Mouse (Mus musculus): Measurements from ENCODE around the gene Ppm1f. TPM values are rescaled to one million over a fixed set of nuclear protein-coding genes. Genes with fewer than 3 reads are reported as not detected.
"Not testable (repeated sequence)": the region's sequence is repeated elsewhere in the genome, so short reads cannot be mapped to it uniquely, and the experiment has no call there.

Ppm1f gene
- polyA plus RNA-seq, 1 experiment from 2014 or later, result 28.2 TPM

DNA sequence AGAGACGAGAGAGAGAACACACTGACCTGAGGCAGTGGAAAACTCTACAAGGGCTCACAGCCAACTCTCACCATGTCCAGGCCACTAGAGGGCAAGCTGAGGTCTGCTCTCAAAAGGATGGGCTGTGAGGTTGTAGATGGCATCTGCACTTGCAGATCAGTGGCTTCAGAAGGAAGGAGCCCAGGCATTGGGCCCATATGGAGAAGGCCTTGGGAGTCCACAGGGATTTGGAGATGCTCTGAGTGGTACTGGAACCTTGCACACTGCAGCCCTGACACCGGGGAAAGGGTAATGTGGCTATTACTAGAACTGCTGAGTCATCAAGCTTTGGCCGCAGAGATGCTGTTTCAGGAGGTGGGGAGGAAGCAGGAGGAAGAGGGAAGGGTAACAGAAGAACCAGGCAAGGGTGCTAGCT is 24.8 kb downstream of the Ppm1f start:
- no peaks in the 10 kb centered on the region for H3K9me3 ChIP-seq
- no peaks in the 10 kb centered on the region for H3K27me3 ChIP-seq
- H3K4me3 ChIP-seq, result no peak overlapping the region
- H3K4me2 ChIP-seq, result no peak overlapping the region
- WGBS, result 74% methylated on average over 3 of the region's 3 CpGs
- H3K27ac ChIP-seq, result no peak overlapping the region
- no peak for ATAC-seq (ENCODE audit: low FRiP score)
- no peak overlapping the region for H3K9ac ChIP-seq
- no peaks in the 10 kb centered on the region for H3K4me1 ChIP-seq (replicated peaks)
- H3K36me3 ChIP-seq, result peaks cover 98% of the 10 kb centered on the region

DNA sequence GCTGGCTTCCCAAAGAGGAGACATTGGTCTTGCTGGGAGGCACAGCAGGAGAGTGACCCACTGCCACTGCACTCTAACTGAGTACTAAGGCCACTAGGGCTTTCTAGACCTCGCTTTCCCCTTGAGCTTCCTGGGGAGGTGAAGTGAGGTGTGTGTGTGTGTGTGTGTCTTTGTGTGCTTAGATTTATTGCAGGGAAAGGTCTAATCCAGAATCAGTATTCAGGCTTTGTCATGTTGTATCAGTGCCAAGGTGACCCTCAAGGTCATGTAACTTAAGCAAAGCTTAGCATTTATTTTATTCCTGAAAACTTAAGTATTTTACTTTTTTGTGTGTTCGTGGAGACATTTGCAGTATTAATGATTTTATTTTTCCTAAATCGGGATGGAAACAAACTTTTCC is 28.2 kb downstream of the Ppm1f start:
- no peak overlapping the region for H3K27ac ChIP-seq
- no peak for ATAC-seq (ENCODE audit: low FRiP score)
- H3K4me1 ChIP-seq (replicated peaks), result no peaks in the 10 kb centered on the region
- H3K9ac ChIP-seq, result no peak overlapping the region
- H3K36me3 ChIP-seq, result peaks cover 81% of the 10 kb centered on the region
- H3K27me3 ChIP-seq, result no peaks in the 10 kb centered on the region
- no peak overlapping the region for H3K4me3 ChIP-seq
- no peak overlapping the region for H3K4me2 ChIP-seq
- no peaks in the 10 kb centered on the region for H3K9me3 ChIP-seq
- WGBS, result 93% methylated on average over 3 of the region's 3 CpGs

DNA sequence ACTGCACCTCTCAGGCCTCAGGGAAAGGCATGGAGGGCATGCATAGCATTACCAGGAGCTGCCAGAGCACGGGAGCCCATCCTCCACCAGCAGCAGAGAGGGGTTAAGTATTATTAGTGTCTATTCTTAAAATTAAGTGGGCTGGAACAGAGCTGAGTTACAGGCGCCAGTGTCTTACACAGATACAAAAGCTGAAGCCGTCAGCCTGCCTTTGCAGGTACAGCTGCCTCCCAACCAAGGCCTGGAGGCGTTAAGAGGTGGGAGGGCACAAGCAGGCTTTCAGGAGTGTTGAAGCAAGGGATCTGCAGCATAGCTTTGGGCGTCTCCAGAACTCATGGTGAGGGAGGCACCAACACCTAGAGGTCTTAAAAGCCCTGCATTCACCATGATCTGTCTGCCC is 30.3 kb downstream of the Ppm1f start:
- peaks cover 7% of the 10 kb centered on the region; the same call in 1 of the 2 replicates for H3K4me1 ChIP-seq (replicated peaks)
- ATAC-seq (ENCODE audit: low FRiP score), result no peak
- no peaks in the 10 kb centered on the region for H3K27me3 ChIP-seq

DNA sequence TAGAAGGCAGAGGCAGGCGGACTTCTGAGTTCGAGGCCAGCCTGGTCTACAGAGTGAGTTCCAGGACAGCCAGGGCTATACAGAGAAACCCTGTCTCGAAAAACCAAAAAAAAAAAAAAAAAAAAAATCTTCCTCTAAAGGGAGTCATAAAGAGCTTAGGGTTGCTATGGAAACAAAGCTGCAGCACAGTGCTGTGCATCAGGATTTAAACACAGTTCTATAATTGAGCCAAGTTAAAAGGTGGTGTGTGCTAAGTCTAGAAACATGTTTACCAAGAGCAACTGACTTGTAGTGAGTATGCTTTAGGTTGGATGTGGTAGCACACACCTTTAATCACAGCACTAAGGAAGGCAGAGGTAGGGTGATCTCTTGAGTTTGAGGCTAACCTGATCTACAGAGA is 32.6 kb downstream of the Ppm1f start:
- peak; percentile 44 for ATAC-seq (ENCODE audit: low FRiP score)
- H3K4me1 ChIP-seq (replicated peaks); H3K27me3 ChIP-seq; H3K9ac ChIP-seq; H3K4me3 ChIP-seq; H3K27ac ChIP-seq; H3K4me2 ChIP-seq; H3K9me3 ChIP-seq: not testable (repeated sequence)
- 73% methylated on average over 3 of the region's 3 CpGs for WGBS
- peaks cover 37% of the 10 kb centered on the region for H3K36me3 ChIP-seq

More for the DNA sequence above, 30.3 kb downstream of the Ppm1f start:
- Histone ChIP-seq H3K4me2 (no peak overlapping the region), H3K4me3 (no peak overlapping the region), H3K27ac (no peak overlapping the region), H3K9ac (no peak overlapping the region), H3K36me3 (peaks cover 60% of the 10 kb centered on the region), H3K9me3 (no peaks in the 10 kb centered on the region)
- WGBS, result 58% methylated on average over 5 of the region's 5 CpGs

DNA sequence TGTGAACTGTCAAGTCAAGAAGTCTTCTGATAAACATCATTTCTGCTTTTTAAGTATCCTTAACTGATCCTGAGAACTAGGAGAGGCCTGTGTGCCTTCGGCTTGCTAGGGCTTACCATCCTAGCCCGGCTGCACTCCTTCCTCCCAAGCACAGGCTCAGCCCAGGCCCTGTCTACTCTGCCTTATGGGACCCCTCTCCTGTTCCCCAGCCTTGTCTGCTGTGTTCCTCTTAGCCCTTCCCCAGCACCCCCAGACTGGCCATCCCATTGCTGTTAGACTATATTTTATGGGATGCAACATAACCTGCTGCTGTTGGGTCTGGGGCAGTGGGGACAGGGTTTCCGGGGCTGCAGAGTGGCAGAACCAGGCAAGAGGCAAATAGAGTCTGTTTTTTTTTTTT is 34.1 kb downstream of the Ppm1f start:
- Histone ChIP-seq H3K9ac (no peak overlapping the region), H3K4me1 (replicated peaks) (peaks cover 7% of the 10 kb centered on the region; the same call in 1 of the 2 replicates), H3K4me3 (no peak overlapping the region), H3K9me3 (no peaks in the 10 kb centered on the region), H3K27me3 (no peaks in the 10 kb centered on the region), H3K4me2 (no peak overlapping the region), H3K27ac (no peak overlapping the region), H3K36me3 (peaks cover 23% of the 10 kb centered on the region)
- no peak for ATAC-seq (ENCODE audit: low FRiP score)
- 95% methylated on average over 3 of the region's 3 CpGs for WGBS

DNA sequence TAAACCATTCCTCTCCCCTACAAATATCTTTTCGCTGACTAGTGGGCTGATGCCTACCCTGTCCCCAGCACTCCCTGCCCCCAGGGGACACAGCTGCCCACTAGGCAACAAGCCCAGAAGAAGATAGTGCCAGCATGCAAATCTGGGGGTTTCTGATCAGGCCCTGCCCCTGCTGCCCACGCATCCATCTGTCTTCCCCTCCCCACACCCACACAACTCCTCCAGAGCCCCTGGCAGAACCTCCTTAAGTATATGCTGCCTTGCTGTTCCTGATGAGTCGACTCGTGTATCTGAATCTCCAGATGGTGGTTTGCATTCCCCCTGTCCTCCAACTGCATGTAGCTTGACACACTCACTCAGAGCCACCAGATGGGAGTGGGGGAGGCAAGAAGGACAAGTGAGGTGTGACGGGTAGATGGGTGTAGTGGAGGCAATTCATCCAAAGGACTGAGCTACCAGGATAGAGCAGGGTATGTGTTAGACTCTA is 34.6 kb downstream of the Ppm1f start:
- Histone ChIP-seq H3K27me3 (no peaks in the 10 kb centered on the region), H3K27ac (no peak overlapping the region; the same call in 1 of the 2 replicates), H3K4me3 (no peak overlapping the region), H3K9ac (no peak overlapping the region), H3K9me3 (no peaks in the 10 kb centered on the region), H3K4me1 (replicated peaks) (peaks cover 7% of the 10 kb centered on the region; the same call in 1 of the 2 replicates), H3K36me3 (peaks cover 18% of the 10 kb centered on the region; the same call in 1 of the 2 replicates), H3K4me2 (no peak overlapping the region)
- WGBS, result 69% methylated on average over 5 of the region's 5 CpGs
- ATAC-seq (ENCODE audit: low FRiP score), result peak; percentile 72

DNA sequence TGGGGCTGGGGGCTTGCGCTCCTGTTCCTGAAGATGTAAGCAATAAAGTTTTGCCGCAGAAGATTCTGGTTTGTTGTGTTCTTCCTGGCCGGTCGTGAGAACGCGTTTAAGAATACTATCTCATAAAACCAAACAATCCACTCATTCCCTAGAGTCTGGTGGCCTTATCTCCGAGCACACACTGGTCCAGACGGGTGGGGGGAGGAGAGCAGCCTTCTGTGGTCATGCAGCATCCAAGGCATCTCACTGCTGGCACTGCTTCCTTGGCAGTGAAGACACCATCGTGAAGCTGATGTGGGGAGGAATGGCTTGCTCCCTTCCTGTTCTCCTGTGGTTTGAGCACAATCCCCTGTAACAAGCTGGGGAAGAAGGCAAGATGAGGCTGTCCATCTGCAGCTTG is 43.3 kb downstream of the Ppm1f start:
- WGBS, result 94% methylated on average over 9 of the region's 9 CpGs

DNA sequence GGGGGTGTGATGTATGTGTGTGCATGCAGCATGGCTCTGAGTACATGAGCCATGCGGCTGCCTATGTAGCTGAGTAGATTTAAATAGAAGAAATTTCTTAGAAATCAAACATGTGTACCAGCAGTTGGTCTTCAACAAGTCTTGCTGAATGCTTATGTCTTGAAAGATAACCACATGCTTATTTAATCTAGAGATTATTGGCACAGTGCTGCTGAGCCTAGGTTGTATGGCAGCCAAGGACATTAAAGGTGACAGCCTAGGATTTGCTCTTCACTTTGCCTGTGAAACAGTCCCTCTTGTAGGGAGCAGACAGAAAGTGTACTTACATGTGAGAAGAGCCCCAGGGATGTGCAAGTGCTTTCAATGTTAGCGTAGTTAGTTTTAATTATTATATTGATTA is 44.8 kb downstream of the Ppm1f start:
- no peak for ATAC-seq (ENCODE audit: low FRiP score)
- H3K4me1 ChIP-seq (replicated peaks), result no peaks in the 10 kb centered on the region
- H3K9me3 ChIP-seq, result no peaks in the 10 kb centered on the region
- no peaks in the 10 kb centered on the region for H3K27me3 ChIP-seq
- no peak overlapping the region for H3K4me2 ChIP-seq
- H3K27ac ChIP-seq, result no peak overlapping the region
- 93% methylated on average over 2 of the region's 2 CpGs for WGBS
- no peak overlapping the region for H3K9ac ChIP-seq
- no peaks in the 10 kb centered on the region for H3K36me3 ChIP-seq
- H3K4me3 ChIP-seq, result no peak overlapping the region

More for the DNA sequence above, 43.3 kb downstream of the Ppm1f start:
- H3K9ac ChIP-seq, result no peak overlapping the region
- H3K27me3 ChIP-seq, result no peaks in the 10 kb centered on the region
- no peaks in the 10 kb centered on the region for H3K9me3 ChIP-seq
- H3K4me1 ChIP-seq (replicated peaks), result no peaks in the 10 kb centered on the region
- no peak overlapping the region for H3K4me2 ChIP-seq
- no peak overlapping the region for H3K27ac ChIP-seq
- H3K36me3 ChIP-seq, result no peaks in the 10 kb centered on the region
- no peak overlapping the region for H3K4me3 ChIP-seq
- no peak for ATAC-seq (ENCODE audit: low FRiP score)

DNA sequence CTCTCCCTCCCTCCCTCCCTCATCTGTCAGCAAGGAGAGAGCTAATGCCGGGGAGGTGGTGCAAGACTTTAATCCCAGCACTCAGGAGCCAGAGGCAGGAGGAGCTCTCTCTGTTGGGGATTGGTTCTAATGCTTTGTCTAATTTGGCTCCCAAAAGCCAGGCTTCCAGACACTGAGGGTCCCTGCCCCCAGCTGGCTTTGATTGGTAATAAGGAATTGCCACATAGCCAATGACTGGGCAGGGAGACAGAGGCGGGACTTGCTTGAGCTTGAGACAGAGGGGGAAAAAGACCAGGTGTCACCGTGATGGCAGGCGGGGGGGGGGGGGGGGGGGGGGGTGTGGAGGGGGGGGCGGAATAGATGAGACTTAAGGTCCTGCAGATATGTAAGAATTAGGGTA is 62.3 kb downstream of the Ppm1f start:
- no peaks in the 10 kb centered on the region for H3K9me3 ChIP-seq
- H3K27me3 ChIP-seq, result no peaks in the 10 kb centered on the region
- H3K27ac ChIP-seq, result no peak overlapping the region
- WGBS, result 25% methylated on average over 4 of the region's 5 CpGs
- no peaks in the 10 kb centered on the region for H3K36me3 ChIP-seq
- no peak overlapping the region for H3K4me3 ChIP-seq
- no peak for ATAC-seq (ENCODE audit: low FRiP score)
- no peaks in the 10 kb centered on the region for H3K4me1 ChIP-seq (replicated peaks)
- no peak overlapping the region for H3K9ac ChIP-seq
- no peak overlapping the region for H3K4me2 ChIP-seq

DNA sequence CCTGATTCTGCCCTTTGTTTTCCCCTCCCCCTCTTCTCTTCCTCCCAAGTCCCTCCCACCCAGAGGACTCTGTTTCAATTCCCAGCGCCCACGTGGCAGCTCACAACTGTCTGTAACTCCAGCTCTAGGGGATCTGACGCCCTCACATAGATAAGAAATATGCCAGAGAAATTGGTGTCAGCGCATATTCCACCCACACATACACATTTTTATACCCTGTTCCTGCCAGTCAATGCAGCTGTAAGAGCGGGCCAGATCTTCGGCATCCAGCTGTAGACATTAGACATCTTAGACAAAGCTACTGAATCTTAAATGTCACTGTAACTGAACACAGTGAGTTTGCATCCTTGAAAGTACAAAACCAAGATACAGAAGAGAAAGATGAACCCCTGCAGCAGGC is 63.6 kb downstream of the Ppm1f start:
- H3K27me3 ChIP-seq, result no peaks in the 10 kb centered on the region
- no peaks in the 10 kb centered on the region for H3K9me3 ChIP-seq
- no peak overlapping the region for H3K27ac ChIP-seq
- H3K4me2 ChIP-seq, result no peak overlapping the region
- no peaks in the 10 kb centered on the region for H3K4me1 ChIP-seq (replicated peaks)
- 88% methylated on average over 6 of the region's 6 CpGs for WGBS
- H3K9ac ChIP-seq, result no peak overlapping the region
- ATAC-seq (ENCODE audit: low FRiP score), result no peak
- H3K36me3 ChIP-seq, result no peaks in the 10 kb centered on the region
- H3K4me3 ChIP-seq, result no peak overlapping the region

DNA sequence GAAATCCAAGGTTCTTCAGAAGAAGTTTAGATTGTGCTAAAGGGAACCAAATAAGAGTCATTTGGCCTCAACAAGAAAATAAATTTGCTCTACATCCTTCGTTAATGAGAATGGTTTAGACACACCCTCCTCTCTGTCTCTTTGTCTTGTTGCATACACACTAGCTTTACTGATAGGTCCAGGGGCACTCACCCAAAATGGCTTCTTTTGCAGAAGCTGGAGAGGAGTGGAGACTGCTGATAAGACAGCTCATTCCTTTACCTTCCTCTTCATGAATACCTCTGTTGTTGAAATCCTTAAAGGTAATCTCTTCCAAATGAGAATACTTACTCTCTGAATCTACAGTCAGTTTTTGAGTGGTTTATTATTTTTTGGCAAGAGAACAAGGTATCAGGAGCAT is 68.9 kb downstream of the Ppm1f start:
- Histone ChIP-seq H3K36me3 (no peaks in the 10 kb centered on the region), H3K9ac (no peak overlapping the region), H3K4me2 (no peak overlapping the region), H3K27me3 (no peaks in the 10 kb centered on the region), H3K27ac (no peak overlapping the region), H3K4me1 (replicated peaks) (no peaks in the 10 kb centered on the region), H3K4me3 (no peak overlapping the region), H3K9me3 (no peaks in the 10 kb centered on the region)
- no peak for ATAC-seq (ENCODE audit: low FRiP score)
- WGBS, result 76% methylated on average over 1 of the region's 1 CpGs

DNA sequence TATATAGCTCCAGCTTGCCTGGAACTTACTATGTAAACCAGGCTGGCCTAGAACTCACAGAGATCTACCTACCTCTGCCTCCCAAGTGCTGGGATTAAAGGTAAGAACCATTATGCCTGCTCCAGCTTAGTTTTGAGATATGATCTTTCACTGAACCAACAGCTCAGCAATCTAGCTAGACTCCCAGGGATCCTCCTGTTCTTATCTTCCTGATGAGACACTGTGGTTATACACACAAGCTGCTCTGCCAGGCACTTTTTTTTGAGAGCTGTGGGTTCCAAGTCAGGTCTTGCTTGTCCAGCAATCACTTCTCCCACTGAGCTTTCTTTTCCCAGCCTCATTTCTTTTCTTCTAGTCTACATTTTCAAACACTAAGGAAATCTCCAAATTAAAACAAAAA is 70.0 kb downstream of the Ppm1f start:
- no peak for ATAC-seq (ENCODE audit: low FRiP score)
- Histone ChIP-seq H3K36me3 (no peaks in the 10 kb centered on the region), H3K9ac (no peak overlapping the region), H3K4me2 (no peak overlapping the region), H3K27ac (no peak overlapping the region), H3K9me3 (no peaks in the 10 kb centered on the region), H3K4me1 (replicated peaks) (no peaks in the 10 kb centered on the region), H3K27me3 (no peaks in the 10 kb centered on the region), H3K4me3 (no peak overlapping the region)
